Mouse (Mus musculus) kidney, adult 2 months (tissue): Measurements from ENCODE around the gene Tmc4. TPM values are rescaled to one million over a fixed set of nuclear protein-coding genes. Genes with fewer than 3 reads are reported as not detected.

ENCODE experiments used
- DNase-seq: peaks from one replicate; pipeline ENCODE4 v3.0.0; 2021
- H3K27ac ChIP-seq: fragments of 200-500 bp; 2 replicates; pipeline ENCODE4 v1.5.1; 2012; ENCODE audit warnings: low read depth, low read length, control low read depth, inconsistent platforms; ENCODE audit not compliant: insufficient read depth
- H3K27me3 ChIP-seq: fragments of 200-500 bp; replicated peaks from 2 replicates; pipeline ENCODE4 v1.6.1; 2012; ENCODE audit warnings: mild to moderate bottlenecking, moderate library complexity, low read length, inconsistent platforms; ENCODE audit not compliant: control insufficient read depth, insufficient read depth
- H3K36me3 ChIP-seq: fragments of 200-500 bp; 2 replicates; pipeline ENCODE4 v1.6.1; 2012; ENCODE audit warnings: mild to moderate bottlenecking, moderate library complexity, low read length, inconsistent platforms; ENCODE audit not compliant: control insufficient read depth, insufficient read depth
- H3K4me1 ChIP-seq: fragments of 200-500 bp; 2 replicates; pipeline ENCODE4 v1.6.1; 2011; ENCODE audit warnings: low read length; ENCODE audit not compliant: control insufficient read depth, insufficient read depth
- H3K4me3 ChIP-seq: fragments of 200-500 bp; 2 replicates; pipeline ENCODE4 v1.5.1; 2011; ENCODE audit warnings: mild to moderate bottlenecking, low read depth, low read length, control low read depth; ENCODE audit not compliant: insufficient read depth
- CTCF ChIP-seq: fragments of 200-500 bp; conservative IDR thresholded peaks from 2 replicates; pipeline ENCODE4 v1.5.1; 2011; ENCODE audit warnings: low read depth, mild to moderate bottlenecking, control low read depth, low read length, moderate library complexity, mixed read lengths; ENCODE audit not compliant: insufficient read depth, insufficient read length
- POLR2A ChIP-seq: fragments of 200-500 bp; IDR thresholded peaks from one replicate; pipeline ENCODE4 v1.6.1; 2011; ENCODE audit warnings: low read depth, low read length, control low read depth
- WGBS: fragments of 180-500 bp; shearing (Covaris S2); methylation state at CpG from one replicate; pipeline ENCODE4 v1.1.7; 2018; 5-methylcytosine and 5-hydroxymethylcytosine counted together
- polyA plus RNA-seq: library from polyadenylated mRNA; depleted of rRNA; stranded (reverse); fragments of >200 nt; gene quantifications from 2 replicates; pipeline ENCODE4 v1.2.3, GENCODE M21; 2012

The Tmc4 gene
- polyA plus RNA-seq, 1 experiment: 45.5 TPM

DNA sequence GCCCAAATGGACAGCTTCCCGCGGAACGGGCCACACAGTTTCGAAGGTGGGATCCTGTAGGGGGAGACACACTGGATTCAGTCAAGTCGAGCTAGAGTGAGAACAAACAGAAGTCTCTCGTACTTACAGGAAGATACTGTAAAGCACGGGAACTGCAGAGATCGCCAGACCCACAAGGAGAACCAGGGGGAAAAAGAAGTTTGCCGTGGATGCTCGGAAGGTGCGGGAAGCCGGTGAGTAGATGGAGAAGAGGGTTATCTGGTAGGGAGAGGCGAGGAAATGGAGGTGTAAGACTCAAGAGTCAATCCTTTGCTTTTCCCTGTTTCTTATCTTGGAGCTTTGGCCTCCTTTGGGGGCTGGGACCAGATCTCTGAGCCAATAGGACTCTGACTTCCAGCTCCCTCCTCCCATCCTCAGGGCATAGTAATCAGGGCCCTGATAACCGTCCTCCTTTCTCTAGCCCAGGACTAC, 10.4 kb downstream of the Tmc4 start:
- Histone ChIP-seq H3K36me3 (no peaks in the 10 kb centered on the region), H3K27me3 (no peaks in the 10 kb centered on the region), H3K4me1 (peaks cover 7% of the 10 kb centered on the region; the same call in 1 of the 2 replicates), H3K4me3 (peak overlapping the region; percentile 39; the same call in 1 of the 2 replicates), H3K27ac (no peak overlapping the region)
- no peak for DNase-seq
- TF ChIP-seq CTCF: no peak
- TF ChIP-seq POLR2A: no peak
- WGBS: 48% methylated on average over 14 of the region's 14 CpGs

DNA sequence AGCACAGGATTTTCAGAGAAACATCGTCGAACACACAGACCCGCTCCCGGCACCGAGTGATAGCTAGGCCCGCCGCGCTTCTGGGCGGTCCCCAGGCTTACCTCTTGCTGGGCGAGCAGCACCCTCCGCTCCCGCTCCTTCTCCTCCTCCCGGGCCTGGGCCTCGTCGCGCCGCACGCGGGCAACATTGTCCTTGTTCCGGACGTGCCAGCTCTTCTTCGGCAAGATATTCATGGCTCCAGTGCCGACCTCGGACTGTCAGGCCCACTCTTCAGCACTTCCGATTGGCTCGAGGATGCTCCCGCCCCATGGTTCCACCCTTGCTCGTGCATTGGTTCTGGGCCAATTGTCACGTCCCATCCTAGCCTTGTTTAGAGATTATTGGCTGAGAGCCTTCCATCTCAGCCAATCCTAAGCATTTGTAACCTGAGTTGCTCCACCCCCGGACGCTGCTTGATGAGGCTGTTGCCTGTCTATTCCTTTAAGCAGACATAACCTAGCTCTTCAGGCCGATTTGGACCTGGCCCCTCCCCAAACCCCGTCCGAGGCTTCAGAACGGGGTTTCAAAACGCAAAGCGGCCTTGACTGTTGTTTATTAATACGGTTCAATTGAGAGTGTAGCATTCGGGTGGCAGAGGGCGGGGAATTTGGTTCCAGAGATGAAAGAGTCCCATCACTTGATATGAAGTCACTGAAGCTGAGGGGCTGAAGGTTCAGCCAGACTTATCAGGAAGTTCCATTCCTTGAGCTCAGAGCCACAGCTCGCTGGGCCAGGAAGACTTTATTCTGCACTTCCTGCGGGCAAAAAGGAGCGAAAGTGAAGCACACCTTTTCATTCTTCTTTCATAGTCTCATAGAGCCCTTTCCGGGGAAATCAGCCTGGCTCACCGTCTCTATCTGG, 11.9 kb downstream of the Tmc4 start, which contains the start of gene Leng1:
Leng1 (minus strand) TSS at position 626 of the 900 bp plus-strand sequence.
- peak within 1 kb of the TSS; percentile 87 for H3K4me3 ChIP-seq
- H3K36me3 ChIP-seq: no peaks in the 10 kb centered on the region; the same call in 1 of the 2 replicates
- TF ChIP-seq CTCF (no peak), POLR2A (peak; percentile 96)
- H3K27me3 ChIP-seq: no peaks in the 10 kb centered on the region
- peak; percentile 99 for DNase-seq
- WGBS: 3% methylated on average over 45 of the region's 45 CpGs
- H3K27ac ChIP-seq: peak within 1 kb of the TSS; percentile 87
- peaks cover 7% of the 10 kb centered on the region; the same call in 1 of the 2 replicates for H3K4me1 ChIP-seq

DNA sequence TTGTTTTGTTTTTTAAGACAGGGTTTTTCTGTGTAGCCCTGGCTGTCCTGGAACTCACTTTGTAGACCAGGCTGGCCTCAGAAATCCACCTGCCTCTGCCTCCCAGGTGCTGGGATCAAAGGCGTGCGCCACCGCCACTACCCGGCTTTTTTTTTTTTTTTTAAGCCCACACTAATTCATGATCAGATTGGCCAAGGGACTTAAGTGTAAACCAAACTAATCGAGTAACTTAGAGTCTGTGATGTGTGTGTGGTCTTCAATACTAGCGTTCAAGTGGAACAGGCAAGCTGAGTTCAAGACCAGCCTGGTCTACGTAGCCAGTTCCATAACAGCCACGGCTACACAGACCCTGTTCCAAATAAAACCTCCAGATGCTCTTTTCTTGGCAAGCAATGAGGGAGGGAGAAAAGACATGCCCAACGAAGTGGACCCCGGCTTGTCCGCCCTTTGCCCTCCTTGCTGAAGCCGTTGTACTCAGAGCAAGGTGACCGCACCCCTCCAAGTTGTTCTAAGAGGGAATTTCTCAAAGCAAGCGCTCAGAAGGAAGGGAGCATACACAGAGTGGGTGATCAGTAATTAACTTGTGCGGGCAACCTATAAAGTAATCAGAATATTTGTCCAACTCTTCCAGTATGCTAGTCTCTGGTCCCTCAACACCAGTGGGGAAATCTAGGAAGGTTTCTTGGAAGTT, 12.7 kb downstream of the Tmc4 start:
- Histone ChIP-seq H3K36me3 (peaks cover under 1% of the 10 kb centered on the region; the same call in 1 of the 2 replicates), H3K27me3 (no peaks in the 10 kb centered on the region), H3K27ac (peak overlapping the region; percentile 87), H3K4me3 (peak overlapping the region; percentile 87), H3K4me1 (peaks cover 7% of the 10 kb centered on the region; the same call in 1 of the 2 replicates)
- no peak for TF ChIP-seq CTCF
- no peak for TF ChIP-seq POLR2A
- DNase-seq: peak; percentile 70
- WGBS: 21% methylated on average over 15 of the region's 15 CpGs

DNA sequence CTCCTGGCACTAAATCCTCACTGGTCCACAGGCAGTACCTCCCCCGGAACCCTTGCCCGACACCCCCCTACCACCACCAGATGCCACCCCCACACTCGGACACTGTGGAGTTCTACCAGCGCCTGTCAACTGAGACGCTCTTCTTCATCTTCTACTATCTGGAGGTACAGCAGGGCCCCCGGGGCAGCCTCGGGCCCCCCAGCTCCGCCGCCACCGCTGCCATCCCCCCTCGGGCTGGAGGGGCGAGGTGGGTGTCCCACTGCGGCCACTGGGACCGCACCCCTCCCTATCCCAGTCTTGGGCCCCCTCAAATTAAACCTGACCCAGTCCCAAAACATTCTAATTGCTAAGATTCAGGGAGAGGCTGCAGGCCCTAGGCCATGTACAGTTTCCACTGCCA, 18.8 kb downstream of the Tmc4 start:
- Histone ChIP-seq H3K27me3 (no peaks in the 10 kb centered on the region), H3K36me3 (peaks cover 5% of the 10 kb centered on the region), H3K4me1 (no peaks in the 10 kb centered on the region), H3K27ac (no peak overlapping the region), H3K4me3 (no peak overlapping the region)
- TF ChIP-seq POLR2A: no peak
- WGBS: 87% methylated on average over 14 of the region's 14 CpGs
- no peak for DNase-seq

DNA sequence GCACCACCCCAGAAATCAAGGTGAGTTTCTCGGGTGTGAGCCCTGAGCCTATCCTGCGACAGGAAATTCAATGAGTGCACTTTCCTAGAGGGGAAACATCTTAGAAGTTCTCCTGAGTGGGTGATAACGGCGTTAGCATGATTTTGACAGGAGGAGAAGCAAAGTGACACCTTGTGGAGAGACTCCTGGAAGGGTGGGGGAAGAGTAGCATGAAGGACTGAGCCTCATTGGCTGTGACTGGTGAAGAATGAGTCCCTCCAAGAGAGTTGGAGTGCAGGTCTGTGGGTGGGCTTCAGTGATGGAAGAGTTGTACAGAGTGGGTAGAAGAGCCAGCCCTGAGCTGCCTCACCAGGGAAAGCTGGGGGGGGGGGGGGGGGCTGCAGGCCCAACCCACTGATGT, 20.4 kb downstream of the Tmc4 start:
- H3K27ac ChIP-seq: no peak overlapping the region
- H3K27me3 ChIP-seq: no peaks in the 10 kb centered on the region
- DNase-seq: no peak
- 83% methylated on average over 4 of the region's 4 CpGs for WGBS
- TF ChIP-seq CTCF: no peak
- TF ChIP-seq POLR2A: no peak
- H3K36me3 ChIP-seq: peaks cover 5% of the 10 kb centered on the region
- H3K4me1 ChIP-seq: no peaks in the 10 kb centered on the region
- H3K4me3 ChIP-seq: no peak overlapping the region

DNA sequence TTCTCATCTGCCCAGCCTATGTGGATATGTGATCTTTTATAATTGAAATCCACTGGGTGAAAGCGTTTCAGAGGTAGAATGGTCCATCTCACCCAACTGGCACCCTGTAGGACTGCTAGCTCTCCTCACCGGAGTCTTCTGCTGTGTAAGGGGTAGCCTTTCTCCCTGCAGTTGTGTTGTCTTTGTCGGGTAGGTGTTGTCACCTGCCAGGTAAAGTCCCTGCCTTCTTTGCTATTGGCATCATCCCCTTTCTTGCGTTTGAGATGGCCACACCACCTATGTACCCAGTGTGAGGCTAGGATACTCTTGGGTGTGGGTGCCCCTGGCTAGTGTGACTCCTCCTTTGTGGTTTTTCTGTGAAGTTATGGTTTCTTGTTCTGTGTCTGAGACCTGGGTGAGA, 30.7 kb downstream of the Tmc4 start:
- 43% methylated on average over 4 of the region's 4 CpGs for WGBS
- Histone ChIP-seq H3K27ac (no peak overlapping the region), H3K4me1 (peaks cover 14% of the 10 kb centered on the region), H3K36me3 (peaks cover 2% of the 10 kb centered on the region; the same call in 1 of the 2 replicates), H3K4me3 (peak overlapping the region; percentile 99; the same call in 1 of the 2 replicates), H3K27me3 (no peaks in the 10 kb centered on the region)
- no peak for TF ChIP-seq CTCF
- TF ChIP-seq POLR2A: no peak
- DNase-seq: no peak

DNA sequence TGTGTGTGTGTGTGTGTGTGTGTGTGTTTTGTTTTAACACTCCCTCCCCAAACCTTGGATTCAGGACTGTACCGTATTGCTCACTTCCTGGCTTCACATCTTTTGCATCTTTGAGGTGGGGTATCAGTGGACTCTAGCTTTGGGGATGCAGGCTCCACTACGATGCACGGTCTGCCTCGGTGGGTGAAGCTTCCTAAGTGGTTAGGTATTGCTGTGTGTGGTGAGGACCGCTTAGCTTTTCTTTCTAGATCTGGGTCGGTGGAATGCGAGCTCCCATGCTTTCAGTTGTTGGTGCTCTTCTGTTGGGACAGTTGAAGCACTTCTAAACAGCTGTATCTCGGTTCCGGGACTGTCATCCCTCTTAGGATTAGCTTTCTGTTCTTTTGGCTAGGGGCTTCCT, 31.2 kb downstream of the Tmc4 start:
- no peak for TF ChIP-seq CTCF
- no peak for TF ChIP-seq POLR2A
- Histone ChIP-seq H3K27ac (no peak overlapping the region), H3K36me3 (peaks cover 2% of the 10 kb centered on the region; the same call in 1 of the 2 replicates), H3K27me3 (no peaks in the 10 kb centered on the region), H3K4me1 (peaks cover 14% of the 10 kb centered on the region), H3K4me3 (peak overlapping the region; percentile 99)
- 4% methylated on average over 9 of the region's 9 CpGs for WGBS
- DNase-seq: no peak
